In the genomic region with DNA sequence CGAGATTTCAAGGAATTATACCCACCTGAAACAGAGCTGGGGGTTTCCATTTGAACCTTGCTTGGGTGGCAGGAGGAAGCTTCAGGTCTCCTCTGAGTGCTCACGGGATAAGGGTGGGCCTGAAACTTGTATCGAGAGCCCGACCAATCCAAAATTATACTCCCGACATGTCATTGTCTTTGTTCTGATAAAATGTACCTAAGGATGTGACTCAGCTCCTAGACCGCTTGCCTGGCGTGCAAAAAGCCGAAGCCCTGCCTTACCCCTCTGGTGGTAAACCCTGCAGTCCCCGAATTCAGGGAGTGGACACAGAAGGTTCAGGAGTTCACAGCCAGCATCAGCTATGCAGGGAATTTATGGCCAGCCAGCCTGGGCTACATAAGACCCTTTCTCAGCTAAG, we compare ENCODE assay signal across 14 mouse cellular contexts. TPM values are rescaled to one million over a fixed set of nuclear protein-coding genes. Genes with fewer than 3 reads are reported as not detected.
DNase-seq lines count a peak whose midpoint lies in the region; ATAC-seq and TF ChIP-seq lines count a peak whose summit lies in the region.
"Had no signal": no experiment of that assay in that cellular context is flagged by ENCODE, and none has a peak within 500 bp of the region (broad histone marks: within the 10 kb centered on the region; RNA-seq: fewer than 3 reads in every experiment).

No protein-coding gene starts in this region.

- peaks cover 27% of the 10 kb centered on the region for H3K27me3 ChIP-seq in kidney, embryonic 14.5 days (ENCODE audit: control insufficient read depth, insufficient read depth, low read length)
- H3K27me3 ChIP-seq in E14TG2a.4 (ENCODE audit: insufficient read depth, low read length), result peaks cover 70% of the 10 kb centered on the region
- H3K27me3 ChIP-seq in intestine, embryonic 16.5 days (replicated peaks; ENCODE audit: control insufficient read depth, insufficient read depth, low read length), result peaks cover 30% of the 10 kb centered on the region; the same call in 1 of the 2 replicates

- no peak for ATAC-seq in cerebellum, adult (ENCODE audit: insufficient number of reproducible peaks, low FRiP score, low TSS enrichment)
- ATAC-seq in kidney, embryonic 14.5 days (ENCODE audit: low FRiP score, low TSS enrichment), result no peak
- no peak for ATAC-seq in intestine, embryonic 16.5 days
- ATAC-seq: midbrain, embryonic 15.5 days had no signal

- 66% methylated on average over 9 of the region's 9 CpGs for WGBS in kidney, embryonic 14.5 days
- WGBS in intestine, embryonic 16.5 days, result 53% methylated on average over 9 of the region's 9 CpGs

- intact Hi-C loops in gastrocnemius, postnatal 14 days (cut with DNase I; ENCODE audit: low total_unique reads), result no loop called here

- peak overlapping the region; percentile 56 for H3K4me2 ChIP-seq in kidney, embryonic 14.5 days (replicated peaks; ENCODE audit: low read depth, low read length)
- no peak overlapping the region; the same call in 1 of the 2 replicates for H3K4me2 ChIP-seq in intestine, embryonic 16.5 days (ENCODE audit: low read depth, low read length)

- DNase-seq in cerebellum, adult 11-12 months, result peak; percentile 20
- no peak for DNase-seq in kidney, adult 9 months
- DNase-seq in right cerebral cortex, postnatal 36 days (ENCODE audit: low spot score in 2 of 2), result no peak
- DNase-seq in gastrocnemius, postnatal 14 days, result no peak
- DNase-seq: gastrocnemius, postnatal 36 days had no signal

- H3K36me3 ChIP-seq in kidney, embryonic 14.5 days (ENCODE audit: control insufficient read depth, insufficient read depth, low read length), result no peaks in the 10 kb centered on the region
- peaks cover 17% of the 10 kb centered on the region for H3K36me3 ChIP-seq in E14TG2a.4 (ENCODE audit: insufficient read depth, low read length)
- H3K36me3 ChIP-seq in intestine, embryonic 16.5 days (ENCODE audit: control insufficient read depth, insufficient read depth, low read length), result no peaks in the 10 kb centered on the region
- H3K36me3 ChIP-seq: midbrain, embryonic 15.5 days had no signal

- peak overlapping the region; percentile 41 for H3K4me3 ChIP-seq in kidney, embryonic 14.5 days (ENCODE audit: low read length)
- H3K4me3 ChIP-seq in E14TG2a.4 (replicated peaks; ENCODE audit: low read length), result peak overlapping the region; percentile 76
- H3K4me3 ChIP-seq in intestine, embryonic 16.5 days (ENCODE audit: low read length), result peak overlapping the region; percentile 32; the same call in 1 of the 2 replicates
- H3K4me3 ChIP-seq: midbrain, embryonic 15.5 days had no signal

- H3K4me1 ChIP-seq in kidney, embryonic 14.5 days (ENCODE audit: control insufficient read depth, insufficient read depth, low read length), result peaks cover 44% of the 10 kb centered on the region; the same call in 1 of the 2 replicates
- H3K4me1 ChIP-seq in E14TG2a.4 (replicated peaks; ENCODE audit: low read depth, low read length), result peaks cover 94% of the 10 kb centered on the region
- peaks cover 42% of the 10 kb centered on the region for H3K4me1 ChIP-seq in intestine, embryonic 16.5 days (ENCODE audit: control insufficient read depth, insufficient read depth, low read length)

- no peak for TF ChIP-seq CTCF in E14TG2a.4 (conservative IDR thresholded peaks at IDR 0.05; ENCODE audit: low read length)

- no peak overlapping the region for H3K27ac ChIP-seq in kidney, embryonic 14.5 days (ENCODE audit: low read depth, low read length)
- H3K27ac ChIP-seq in intestine, embryonic 16.5 days (ENCODE audit: low read length), result no peak overlapping the region
- H3K27ac ChIP-seq: liver, embryonic 14.5 days; midbrain, embryonic 15.5 days had no signal

- H3K9me3 ChIP-seq in kidney, embryonic 14.5 days (ENCODE audit: control insufficient read depth, low read length), result no peaks in the 10 kb centered on the region
- H3K9me3 ChIP-seq in E14TG2a.4 (ENCODE audit: low read length), result no peaks in the 10 kb centered on the region
- no peaks in the 10 kb centered on the region for H3K9me3 ChIP-seq in intestine, embryonic 16.5 days (ENCODE audit: control insufficient read depth, low read length)
- H3K9me3 ChIP-seq: midbrain, embryonic 15.5 days had no signal

- peak overlapping the region; percentile 57; the same call in 1 of the 2 replicates for H3K9ac ChIP-seq in kidney, embryonic 14.5 days (ENCODE audit: low read depth, low read length)
- H3K9ac ChIP-seq in intestine, embryonic 16.5 days (ENCODE audit: low read depth, low read length), result no peak overlapping the region
- H3K9ac ChIP-seq: liver, embryonic 14.5 days; midbrain, embryonic 15.5 days had no signal

RNA-seq across cellular contexts. Expression of a gene that starts 1.3 kb away (rescaled TPM):
- polyA plus RNA-seq in kidney, embryonic 14.5 days (2014; fragmentation: Nextera tagmentation; extraction: Ambion mirVana), result 153 and 181 TPM in 2 replicates
- polyA plus RNA-seq in intestine, embryonic 16.5 days (2015; fragmentation: Nextera tagmentation; extraction: Ambion mirVana), result 18.9 and 23.3 TPM in 2 replicates
- total RNA-seq in gastrocnemius, postnatal 14 days (2021), result not detected
- total RNA-seq: common myeloid progenitor, adult 5-6 weeks; gastrocnemius, postnatal 36 days; layer of hippocampus, adult 18-20 months had no signal

RNA-seq across cellular contexts. Expression of a gene that starts 3.1 kb away (rescaled TPM):
- 14.5 and 16.4 TPM in 2 replicates for polyA plus RNA-seq in kidney, embryonic 14.5 days (2014; fragmentation: Nextera tagmentation; extraction: Ambion mirVana)
- 19.3 and 22.8 TPM in 2 replicates for polyA plus RNA-seq in intestine, embryonic 16.5 days (2015; fragmentation: Nextera tagmentation; extraction: Ambion mirVana)
- 10 to 100 TPM; 18.7 to 57.3 TPM for total RNA-seq in gastrocnemius, postnatal 14 days (2021)

RNA-seq across cellular contexts. Expression of a gene that starts 3.5 kb away (rescaled TPM):
- 63.7 and 65.5 TPM in 2 replicates for polyA plus RNA-seq in kidney, embryonic 14.5 days (2014; fragmentation: Nextera tagmentation; extraction: Ambion mirVana)
- polyA plus RNA-seq in intestine, embryonic 16.5 days (2015; fragmentation: Nextera tagmentation; extraction: Ambion mirVana), result 1.8 and 1.9 TPM in 2 replicates
- total RNA-seq in gastrocnemius, postnatal 14 days (2021), result under 1 TPM; 0.23 to 0.51 TPM
- total RNA-seq: adrenal gland, postnatal 14 days; common myeloid progenitor, adult 5-6 weeks; gastrocnemius, postnatal 36 days; layer of hippocampus, adult 18-20 months had no signal

RNA-seq across cellular contexts. Expression of a gene that starts 6.7 kb away (rescaled TPM):
- polyA plus RNA-seq in kidney, embryonic 14.5 days (2014; fragmentation: Nextera tagmentation; extraction: Ambion mirVana), result 53.0 and 62.9 TPM in 2 replicates
- 42.4 and 46.1 TPM in 2 replicates for polyA plus RNA-seq in intestine, embryonic 16.5 days (2015; fragmentation: Nextera tagmentation; extraction: Ambion mirVana)
- 10 to 100 TPM; 15.8 to 19.1 TPM for total RNA-seq in gastrocnemius, postnatal 14 days (2021)

RNA-seq across cellular contexts. Expression of a gene that starts 6.9 kb away (rescaled TPM):
- polyA plus RNA-seq in kidney, embryonic 14.5 days (2014; fragmentation: Nextera tagmentation; extraction: Ambion mirVana), result 61.9 and 83.8 TPM in 2 replicates
- polyA plus RNA-seq in intestine, embryonic 16.5 days (2015; fragmentation: Nextera tagmentation; extraction: Ambion mirVana), result 81.0 and 87.3 TPM in 2 replicates
- total RNA-seq in gastrocnemius, postnatal 14 days (2021), result 100 to 1,000 TPM; 223 to 235 TPM

Comparison
In these comparisons a context has a peak if more than half of its experiments do, and no peak if none do; other contexts are left out.
1. RNA of a gene that starts 3.5 kb away (polyA plus RNA-seq): 63.7 to 65.5 TPM in kidney, embryonic 14.5 days; 1.8 to 1.9 TPM in intestine, embryonic 16.5 days; every median in the first group is over 10 times any median in the second.
2. Peak in every context shown above with its lines, with median percentiles within 50 percentile points of each other: H3K4me3 ChIP-seq.